Mouse (Mus musculus): ENCODE measurements at regions not wholly inside any gene's neighbourhood (a gene's known extent, or its start where the extent isn't known, plus 50 kb on each side); places are given as distances from the start of the nearest gene placed in this dataset.

- peak; percentile 94 for DNase-seq
These were observed 158.2 kb downstream of the Calcrl start for GRCm38 (mm10) chr2:84266883-84267554.

- DNase-seq, result no peak
These were observed 151.0 kb downstream of the Calcrl start for GRCm38 (mm10) chr2:84274038-84274724.

GRCm38 (mm10) chr2:84277181-84277580, 148.0 kb downstream of the Calcrl start:
- no peak for DNase-seq

Data from heart, adult 11 months (tissue).